Mouse (Mus musculus): ENCODE results near the gene Gm7271. TPM values are rescaled to one million over a fixed set of nuclear protein-coding genes. Genes with fewer than 3 reads are reported as not detected.

Gene Gm7271
- total and polyA plus RNA-seq, 3 experiments, result not detected

GRCm38 (mm10) chr5:76437696-76438095 lies 46.1 kb upstream of the Gm7271 start:
- no peak for DNase-seq (ENCODE audit: low read depth, low spot score)
- Histone ChIP-seq H3K27ac (ENCODE audit: control insufficient read depth, low read depth, low read length) (no peak overlapping the region), H3K9me3 (replicated peaks; ENCODE audit: insufficient read depth, low read length) (no peaks in the 10 kb centered on the region), H3K4me1 (ENCODE audit: control insufficient read depth in 1 of 2, insufficient read depth in 2 of 2, low read length in 2 of 2) (no peaks in the 10 kb centered on the region), H3K4me3 (ENCODE audit: control insufficient read depth in 1 of 2, insufficient read depth in 1 of 2, low read depth in 2 of 2, low read length in 2 of 2) (no peak overlapping the region), H3K9ac (ENCODE audit: control insufficient read depth, low read depth, low read length, poor library complexity, severe bottlenecking) (no peak overlapping the region), H3K27me3 (ENCODE audit: control insufficient read depth in 1 of 2, insufficient read depth in 2 of 2, low read length in 2 of 2) (peaks cover 0 to 5% of the 10 kb centered on the region in 2 experiments; a peak in 3 of 4 replicates), H3K36me3 (ENCODE audit: control insufficient read depth in 1 of 2, insufficient read depth in 2 of 2, low read length in 2 of 2) (no peaks in the 10 kb centered on the region), H3K79me2 (ENCODE audit: control insufficient read depth, insufficient read depth, low read length, poor library complexity) (no peaks in the 10 kb centered on the region)
- TF ChIP-seq HCFC1 (IDR thresholded peaks at IDR 0.05; ENCODE audit: low read depth, low read length) (no peak), SIN3A (IDR thresholded peaks at IDR 0.05; ENCODE audit: low read length) (no peak), ZC3H11A (IDR thresholded peaks at IDR 0.05; ENCODE audit: low read depth, low read length) (no peak), RCOR1 (IDR thresholded peaks at IDR 0.05; ENCODE audit: low read depth, low read length) (no peak), E2F4 (IDR thresholded peaks at IDR 0.05; ENCODE audit: borderline replicate concordance, low read depth, low read length) (no peak), GABPA (IDR thresholded peaks at IDR 0.05; ENCODE audit: low read depth, low read length) (no peak), ZKSCAN1 (IDR thresholded peaks at IDR 0.05; ENCODE audit: low read depth, low read length) (no peak), JUND (IDR thresholded peaks at IDR 0.05; ENCODE audit: low read depth, low read length) (no peak), USF1 (IDR thresholded peaks at IDR 0.05; ENCODE audit: low read depth, low read length) (no peak), MAZ (IDR thresholded peaks at IDR 0.05; ENCODE audit: low read depth, low read length) (no peak), MYC (IDR thresholded peaks at IDR 0.05; ENCODE audit: low read depth, low read length) (no peak), SMC3 (IDR thresholded peaks at IDR 0.05; ENCODE audit: low read depth, low read length) (no peak), CHD2 (IDR thresholded peaks at IDR 0.05; ENCODE audit: low read length) (no peak), TAL1 (IDR thresholded peaks at IDR 0.05; ENCODE audit: low read length) (no peak), RAD21 (IDR thresholded peaks at IDR 0.05; ENCODE audit: low read depth, low read length) (no peak), GATA1 (IDR thresholded peaks at IDR 0.05; ENCODE audit: low read depth, low read length) (no peak)

- Histone ChIP-seq H3K4me1 (ENCODE audit: control insufficient read depth in 1 of 2, insufficient read depth in 2 of 2, low read length in 2 of 2) (no peaks in the 10 kb centered on the region), H3K9ac (ENCODE audit: control insufficient read depth, low read depth, low read length, poor library complexity, severe bottlenecking) (no peak overlapping the region), H3K36me3 (ENCODE audit: control insufficient read depth in 1 of 2, insufficient read depth in 2 of 2, low read length in 2 of 2) (no peaks in the 10 kb centered on the region), H3K27ac (ENCODE audit: control insufficient read depth, low read depth, low read length) (no peak overlapping the region), H3K9me3 (replicated peaks; ENCODE audit: insufficient read depth, low read length) (no peaks in the 10 kb centered on the region), H3K79me2 (ENCODE audit: control insufficient read depth, insufficient read depth, low read length, poor library complexity) (no peaks in the 10 kb centered on the region), H3K4me3 (ENCODE audit: control insufficient read depth in 1 of 2, insufficient read depth in 1 of 2, low read depth in 2 of 2, low read length in 2 of 2) (no peak overlapping the region), H3K27me3 (ENCODE audit: control insufficient read depth in 1 of 2, insufficient read depth in 2 of 2, low read length in 2 of 2) (peaks cover 0 to 6% of the 10 kb centered on the region in 2 experiments; a peak in 3 of 4 replicates)
- no peak for DNase-seq (ENCODE audit: low read depth, low spot score)
- TF ChIP-seq USF1 (IDR thresholded peaks at IDR 0.05; ENCODE audit: low read depth, low read length) (no peak), MAX (IDR thresholded peaks at IDR 0.05; ENCODE audit: low read length) (no peak), SIN3A (IDR thresholded peaks at IDR 0.05; ENCODE audit: low read length) (no peak), POLR2AphosphoS5 (IDR thresholded peaks at IDR 0.05; ENCODE audit: borderline replicate concordance, low read depth, low read length) (no peak), EP300 (IDR thresholded peaks at IDR 0.05; ENCODE audit: low read depth in 1 of 2, low read length in 2 of 2) (no peak), TBP (IDR thresholded peaks at IDR 0.05; ENCODE audit: low read depth, low read length) (no peak), GATA1 (IDR thresholded peaks at IDR 0.05; ENCODE audit: low read depth, low read length) (no peak), ZMIZ1 (IDR thresholded peaks at IDR 0.05; ENCODE audit: low read depth, low read length) (no peak), E2F4 (IDR thresholded peaks at IDR 0.05; ENCODE audit: borderline replicate concordance, low read depth, low read length) (no peak), TAL1 (IDR thresholded peaks at IDR 0.05; ENCODE audit: low read length) (no peak), HCFC1 (IDR thresholded peaks at IDR 0.05; ENCODE audit: low read depth, low read length) (no peak), RCOR1 (IDR thresholded peaks at IDR 0.05; ENCODE audit: low read depth, low read length) (no peak), NRF1 (IDR thresholded peaks at IDR 0.05; ENCODE audit: insufficient read depth, low read depth, low read length, poor library complexity, severe bottlenecking) (no peak)
These were observed 42.4 kb upstream of the Gm7271 start for GRCm38 (mm10) chr5:76441431-76441830.

Data from MEL (cell line).